Mouse (Mus musculus) testis, adult 2 months (tissue): ENCODE results near the gene Nhlrc2. TPM values are rescaled to one million over a fixed set of nuclear protein-coding genes. Genes with fewer than 3 reads are reported as not detected.

Experiments
- H3K27ac ChIP-seq: fragments of 200-500 bp; 2 replicates; pipeline ENCODE4 v1.5.1; 2012; ENCODE audit warnings: low read depth, low read length; ENCODE audit not compliant: control insufficient read depth, insufficient read depth
- H3K27me3 ChIP-seq: fragments of 200-500 bp; 2 replicates; pipeline ENCODE4 v1.6.1; 2012; ENCODE audit warnings: mild to moderate bottlenecking, low read length, moderate library complexity; ENCODE audit not compliant: control insufficient read depth, insufficient read depth
- H3K36me3 ChIP-seq: fragments of 200-500 bp; 2 replicates; pipeline ENCODE4 v1.6.1; 2012; ENCODE audit warnings: mild to moderate bottlenecking, low read length; ENCODE audit not compliant: control insufficient read depth, insufficient read depth
- H3K4me1 ChIP-seq: fragments of 200-500 bp; 2 replicates; pipeline ENCODE4 v1.6.1; 2012; ENCODE audit warnings: low read length; ENCODE audit not compliant: control insufficient read depth, insufficient read depth
- H3K4me3 ChIP-seq: fragments of 200-500 bp; 2 replicates; pipeline ENCODE4 v1.5.1; 2012; ENCODE audit warnings: low read depth, mild to moderate bottlenecking, low read length, moderate library complexity, mixed read lengths; ENCODE audit not compliant: control insufficient read depth
- CTCF ChIP-seq: fragments of 200-500 bp; IDR thresholded peaks from 2 replicates; pipeline ENCODE4 v1.5.1; 2012; ENCODE audit warnings: low read depth, mild to moderate bottlenecking, inconsistent platforms, low read length, moderate library complexity; ENCODE audit not compliant: control insufficient read depth, insufficient read depth, insufficient replicate concordance
- POLR2A ChIP-seq: fragments of 200-500 bp; IDR thresholded peaks from 2 replicates; pipeline ENCODE4 v1.6.1; 2012; ENCODE audit warnings: low read depth, mild to moderate bottlenecking, inconsistent platforms, low read length, moderate library complexity; ENCODE audit not compliant: control insufficient read depth
- polyA plus RNA-seq: library from polyadenylated mRNA; depleted of rRNA; stranded (reverse); fragments of >200 nt; gene quantifications from 2 replicates; pipeline ENCODE4 v1.2.3, GENCODE M21; 2012

Nhlrc2 gene
- polyA plus RNA-seq, 1 experiment = 1.8 TPM

GRCm38 (mm10) chr19:56592472-56592871 is 44.4 kb downstream of the Nhlrc2 start:
- Histone ChIP-seq H3K27me3 (no peaks in the 10 kb centered on the region), H3K4me1 (no peaks in the 10 kb centered on the region), H3K27ac (no peak overlapping the region), H3K36me3 (no peaks in the 10 kb centered on the region; the same call in 1 of the 2 replicates), H3K4me3 (peak overlapping the region; percentile 32; the same call in 1 of the 2 replicates)
- TF ChIP-seq CTCF (no peak), POLR2A (no peak)

DNA sequence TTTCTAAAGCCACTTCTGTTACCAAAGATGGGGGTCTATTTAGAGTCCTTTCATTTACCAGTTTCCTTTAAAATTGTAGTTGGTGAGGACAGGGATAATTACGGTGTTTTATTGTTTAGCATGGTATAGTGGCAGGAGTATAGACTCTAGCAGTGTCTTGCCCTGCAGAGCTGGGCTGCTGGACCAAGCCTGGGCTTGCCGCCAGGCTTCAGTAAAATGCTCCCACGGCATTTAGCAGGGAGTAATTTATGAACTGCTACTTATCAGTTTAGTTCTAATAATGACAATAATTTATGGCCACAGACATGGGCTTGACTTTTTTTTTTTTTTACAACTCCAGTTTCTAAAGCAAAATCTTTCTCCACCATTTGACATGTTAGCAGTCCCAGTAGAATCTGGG is 51.9 kb downstream of the Nhlrc2 start:
- Histone ChIP-seq H3K36me3 (no peaks in the 10 kb centered on the region; the same call in 1 of the 2 replicates), H3K4me3 (no peak overlapping the region), H3K4me1 (no peaks in the 10 kb centered on the region), H3K27ac (no peak overlapping the region), H3K27me3 (no peaks in the 10 kb centered on the region)
- TF ChIP-seq CTCF (no peak), POLR2A (no peak)

- Histone ChIP-seq H3K36me3 (no peaks in the 10 kb centered on the region), H3K27me3 (no peaks in the 10 kb centered on the region), H3K4me1 (no peaks in the 10 kb centered on the region), H3K4me3 (no peak overlapping the region), H3K27ac (no peak overlapping the region)
- TF ChIP-seq CTCF (no peak), POLR2A (no peak)
Measured at GRCm38 (mm10) chr19:56600797-56601196, 52.7 kb downstream of the Nhlrc2 start.

- Histone ChIP-seq H3K27ac (no peak overlapping the region), H3K4me1 (no peaks in the 10 kb centered on the region), H3K27me3 (no peaks in the 10 kb centered on the region), H3K4me3 (no peak overlapping the region), H3K36me3 (no peaks in the 10 kb centered on the region)
- TF ChIP-seq CTCF (no peak), POLR2A (no peak)
Measured at GRCm38 (mm10) chr19:56601901-56602347, 53.9 kb downstream of the Nhlrc2 start.

DNA sequence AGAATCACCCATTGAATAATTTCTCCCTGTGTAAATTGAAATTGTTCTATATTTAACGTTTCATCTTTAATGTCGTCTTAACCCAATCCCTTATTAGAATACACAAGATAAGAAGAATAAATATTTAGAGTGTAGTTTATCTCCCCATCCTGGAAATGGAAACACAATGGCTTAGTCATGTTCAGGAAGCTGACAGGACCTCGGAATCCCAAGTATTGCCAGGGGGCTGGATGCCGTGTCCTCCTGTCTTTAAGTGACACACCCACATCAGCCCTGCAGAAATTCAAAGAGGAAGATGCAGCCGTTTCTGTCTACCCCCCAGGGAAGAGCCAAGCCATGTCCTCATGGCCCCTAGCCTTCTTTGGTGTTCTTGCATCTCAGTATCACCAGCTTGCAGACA is 60.9 kb downstream of the Nhlrc2 start:
- TF ChIP-seq CTCF = no peak
- no peak for TF ChIP-seq POLR2A
- no peak overlapping the region for H3K27ac ChIP-seq
- no peaks in the 10 kb centered on the region for H3K4me1 ChIP-seq

DNA sequence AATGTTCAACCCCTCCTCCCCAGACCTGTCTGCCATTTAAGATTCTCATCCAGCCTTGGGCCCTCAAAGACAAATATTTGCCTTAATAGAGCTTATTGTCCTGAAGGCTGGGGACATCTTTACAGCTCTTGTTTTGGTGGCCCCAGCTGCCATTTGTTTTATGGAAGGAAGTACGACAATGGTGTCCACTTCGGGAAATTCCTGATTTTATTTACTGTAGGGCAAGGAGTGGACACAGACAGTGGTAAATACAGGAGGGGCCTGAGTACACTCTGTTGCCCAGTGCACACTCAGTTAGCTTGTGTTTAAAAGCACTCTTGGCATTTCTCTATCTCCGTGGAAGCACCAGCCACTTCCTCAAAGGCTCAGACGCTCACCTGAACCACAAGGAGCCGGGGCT is 66.1 kb downstream of the Nhlrc2 start:
- H3K4me1 ChIP-seq = no peaks in the 10 kb centered on the region
- TF ChIP-seq CTCF (no peak), POLR2A (no peak)
- no peaks in the 10 kb centered on the region for H3K27me3 ChIP-seq

More for the DNA sequence above, 60.9 kb downstream of the Nhlrc2 start:
- Histone ChIP-seq H3K36me3 (no peaks in the 10 kb centered on the region), H3K27me3 (no peaks in the 10 kb centered on the region), H3K4me3 (no peak overlapping the region)

DNA sequence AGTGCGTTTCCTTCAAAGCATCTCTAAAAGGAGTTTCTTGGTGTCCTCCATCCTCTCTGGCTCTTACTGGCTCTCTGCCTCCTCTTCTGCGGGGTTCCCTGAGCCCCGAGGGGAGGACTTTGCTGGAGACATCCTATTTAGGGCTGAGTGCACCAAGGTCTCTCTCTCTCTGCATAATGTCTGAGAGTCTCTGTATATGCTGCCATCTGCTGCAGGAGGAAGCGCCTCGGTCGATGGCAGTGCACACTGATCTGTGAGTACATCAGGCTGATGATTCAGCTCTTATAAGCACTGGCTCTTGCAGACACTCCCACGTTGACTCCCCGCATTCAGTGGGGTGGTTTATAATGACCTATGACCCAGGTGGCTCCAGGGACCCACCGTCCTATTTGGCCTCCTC is 70.8 kb downstream of the Nhlrc2 start:
- TF ChIP-seq POLR2A = no peak
- TF ChIP-seq CTCF = no peak
- H3K27ac ChIP-seq = no peak overlapping the region
- H3K4me3 ChIP-seq = no peak overlapping the region
- no peaks in the 10 kb centered on the region for H3K4me1 ChIP-seq
- H3K36me3 ChIP-seq = no peaks in the 10 kb centered on the region
- no peaks in the 10 kb centered on the region for H3K27me3 ChIP-seq

More for the DNA sequence above, 66.1 kb downstream of the Nhlrc2 start:
- Histone ChIP-seq H3K36me3 (no peaks in the 10 kb centered on the region), H3K4me3 (no peak overlapping the region), H3K27ac (no peak overlapping the region)

DNA sequence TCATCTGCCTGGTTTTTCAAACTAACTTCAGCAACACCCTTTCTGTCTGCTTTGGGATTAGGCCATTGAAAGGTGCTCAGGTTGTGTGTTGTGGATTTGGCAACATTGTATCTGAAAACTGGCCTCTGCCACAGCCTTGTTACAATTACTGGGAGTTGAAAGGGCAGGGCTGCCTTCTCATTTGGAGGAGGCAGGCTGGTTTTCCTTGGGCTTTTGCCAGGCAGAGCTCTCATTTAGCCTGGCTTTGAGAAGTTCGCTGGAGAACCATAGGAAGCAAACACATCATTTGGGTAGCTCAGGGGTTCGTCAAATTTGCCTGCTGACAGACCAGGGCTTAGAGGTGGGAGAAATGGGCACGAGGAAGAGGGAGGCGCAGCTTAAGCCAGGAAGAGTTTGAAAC is 71.5 kb downstream of the Nhlrc2 start:
- Histone ChIP-seq H3K4me3 (no peak overlapping the region), H3K27me3 (no peaks in the 10 kb centered on the region), H3K27ac (no peak overlapping the region), H3K36me3 (no peaks in the 10 kb centered on the region), H3K4me1 (no peaks in the 10 kb centered on the region)
- TF ChIP-seq CTCF = no peak
- TF ChIP-seq POLR2A = no peak
